Mouse (Mus musculus): Measurements from ENCODE around the gene Tmed2.
"Not testable (repeated sequence)": the region's sequence is repeated elsewhere in the genome, so short reads cannot be mapped to it uniquely, and the experiment has no call there.

Tmed2 gene

GRCm38 (mm10) chr5:124540383-124540786 lies at the start of gene Tmed2:
Gene Tmed2 (plus strand): TSS chr5:124540695.
- peak; percentile 97 for DNase-seq (ENCODE audit: low read depth, low spot score)

GRCm38 (mm10) chr5:124491732-124492131 lies 48.8 kb upstream of the Tmed2 start:
- no peak for DNase-seq (ENCODE audit: low read depth, low spot score)

- DNase-seq (ENCODE audit: low read depth, low spot score), result no peak
Observed at GRCm38 (mm10) chr5:124492618-124493017, 47.9 kb upstream of the Tmed2 start.

- DNase-seq (ENCODE audit: low read depth, low spot score), result no peak
Observed at GRCm38 (mm10) chr5:124493455-124493854, 47.0 kb upstream of the Tmed2 start.

GRCm38 (mm10) chr5:124495547-124495946 lies 44.9 kb upstream of the Tmed2 start:
- DNase-seq (ENCODE audit: low read depth, low spot score), result no peak

GRCm38 (mm10) chr5:124496614-124497514 lies 43.6 kb upstream of the Tmed2 start:
- DNase-seq (ENCODE audit: low read depth, low spot score), result no peak

- no peak for DNase-seq (ENCODE audit: low read depth, low spot score)
Observed at GRCm38 (mm10) chr5:124498221-124498876, 42.1 kb upstream of the Tmed2 start.

GRCm38 (mm10) chr5:124499001-124499400 lies 41.5 kb upstream of the Tmed2 start:
- DNase-seq (ENCODE audit: low read depth, low spot score), result peak; percentile 50

- DNase-seq (ENCODE audit: low read depth, low spot score), result not testable (repeated sequence)
Observed at GRCm38 (mm10) chr5:124500037-124500436, 40.5 kb upstream of the Tmed2 start.

GRCm38 (mm10) chr5:124500573-124500972 lies 39.9 kb upstream of the Tmed2 start:
- peak; percentile 79 for DNase-seq (ENCODE audit: low read depth, low spot score)

GRCm38 (mm10) chr5:124501541-124501940 lies 39.0 kb upstream of the Tmed2 start:
- DNase-seq (ENCODE audit: low read depth, low spot score), result no peak

- DNase-seq (ENCODE audit: low read depth, low spot score), result peak; percentile 54
Observed at GRCm38 (mm10) chr5:124503742-124504141, 36.8 kb upstream of the Tmed2 start.

- peak; percentile 56 for DNase-seq (ENCODE audit: low read depth, low spot score)
Observed at GRCm38 (mm10) chr5:124505235-124505634, 35.3 kb upstream of the Tmed2 start.

- DNase-seq (ENCODE audit: low read depth, low spot score), result no peak
Observed at GRCm38 (mm10) chr5:124506731-124507359, 33.6 kb upstream of the Tmed2 start.

- DNase-seq (ENCODE audit: low read depth, low spot score), result no peak
Observed at GRCm38 (mm10) chr5:124509200-124509599, 31.3 kb upstream of the Tmed2 start.

GRCm38 (mm10) chr5:124509742-124510237 lies 30.7 kb upstream of the Tmed2 start:
- DNase-seq (ENCODE audit: low read depth, low spot score), result peak; percentile 73

GRCm38 (mm10) chr5:124510536-124511050 lies 29.9 kb upstream of the Tmed2 start:
- DNase-seq (ENCODE audit: low read depth, low spot score), result peak; percentile 62

GRCm38 (mm10) chr5:124515789-124516188 lies 24.7 kb upstream of the Tmed2 start:
- DNase-seq (ENCODE audit: low read depth, low spot score), result no peak

GRCm38 (mm10) chr5:124518648-124519047 lies 21.8 kb upstream of the Tmed2 start:
- DNase-seq (ENCODE audit: low read depth, low spot score), result no peak

GRCm38 (mm10) chr5:124521588-124521987 lies 18.9 kb upstream of the Tmed2 start:
- DNase-seq (ENCODE audit: low read depth, low spot score), result no peak

- DNase-seq (ENCODE audit: low read depth, low spot score), result peak; percentile 63
Observed at GRCm38 (mm10) chr5:124523032-124523431, 17.5 kb upstream of the Tmed2 start.

GRCm38 (mm10) chr5:124524943-124525342 lies 15.6 kb upstream of the Tmed2 start:
- no peak for DNase-seq (ENCODE audit: low read depth, low spot score)
